Mouse (Mus musculus) lung, postnatal 0 days (tissue): ENCODE measurements around the gene Nat8f6.

Experiments used
- CTCF ChIP-seq: IDR thresholded peaks from 2 replicates; pipeline ENCODE4 v1.5.1; 2016; ENCODE audit warnings: antibody characterized with exemption, mild to moderate bottlenecking
- EP300 ChIP-seq: IDR thresholded peaks from 2 replicates; pipeline ENCODE4 v1.6.1; 2016; ENCODE audit warnings: antibody characterized with exemption, mild to moderate bottlenecking, control low read depth

DNA sequence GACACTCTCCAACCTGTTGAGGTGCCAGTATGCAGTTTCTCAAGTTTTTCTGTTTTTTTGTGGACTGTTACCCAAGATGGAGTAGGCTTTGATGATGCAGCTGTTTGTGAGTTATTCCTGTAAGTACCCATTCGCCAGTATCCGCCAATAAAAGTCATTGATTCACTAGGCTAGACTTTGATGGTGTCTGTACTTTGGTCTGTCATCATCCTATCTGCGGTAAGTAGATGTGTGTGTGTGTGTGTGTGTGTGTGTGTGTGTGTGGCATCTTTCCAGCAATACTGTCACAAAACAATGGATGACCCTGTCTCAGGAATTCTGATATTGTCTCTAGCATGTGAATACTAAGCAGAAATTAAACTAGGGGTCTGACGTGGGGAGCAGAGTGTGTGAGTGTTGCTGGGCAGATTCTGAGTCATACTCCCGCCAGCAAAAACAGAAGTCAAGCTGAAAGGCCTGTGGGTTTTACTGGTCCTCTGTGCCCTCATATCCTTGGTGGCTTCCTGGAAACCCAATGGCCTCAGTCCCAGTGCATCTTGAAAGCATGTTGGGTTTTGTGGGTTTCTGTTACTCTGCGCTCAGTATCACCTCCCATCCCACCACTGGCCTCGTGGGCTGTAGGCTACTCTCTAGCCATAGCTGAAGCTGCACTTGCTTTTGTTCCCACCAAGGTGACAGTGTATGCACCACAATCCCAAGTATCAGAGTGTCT lies 30.5 kb upstream of the Nat8f6 start:
- TF ChIP-seq EP300 = no peak
- no peak for TF ChIP-seq CTCF
